Mouse (Mus musculus) cerebellum, adult 8-10 months (tissue): ENCODE measurements around the gene Appl1.
"Not testable (repeated sequence)": the region's sequence is repeated elsewhere in the genome, so short reads cannot be mapped to it uniquely, and the experiment has no call there.

Source experiments
- DNase-seq: peaks from one replicate; pipeline ENCODE4 v3.0.0; 2022

Gene Appl1

DNA sequence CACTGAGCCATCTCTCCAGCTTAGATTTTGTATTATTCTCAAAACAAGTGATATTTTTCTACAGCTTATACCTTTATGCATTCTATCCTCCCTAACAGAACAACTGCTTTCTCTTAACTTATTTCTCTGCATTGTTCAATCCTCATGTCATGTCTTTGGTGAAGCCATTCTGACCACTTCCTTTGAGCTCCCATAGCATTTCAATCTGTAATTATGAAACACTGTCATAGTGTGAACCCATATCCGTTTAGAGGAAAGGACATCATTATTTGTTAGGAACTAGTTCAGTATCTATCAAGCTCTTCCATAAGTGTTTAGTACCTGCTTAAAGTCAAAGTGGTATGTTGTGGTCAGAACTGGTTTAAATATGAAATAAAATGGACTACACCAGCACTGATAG lies 10.5 kb downstream of the Appl1 start:
- no peak for DNase-seq

DNA sequence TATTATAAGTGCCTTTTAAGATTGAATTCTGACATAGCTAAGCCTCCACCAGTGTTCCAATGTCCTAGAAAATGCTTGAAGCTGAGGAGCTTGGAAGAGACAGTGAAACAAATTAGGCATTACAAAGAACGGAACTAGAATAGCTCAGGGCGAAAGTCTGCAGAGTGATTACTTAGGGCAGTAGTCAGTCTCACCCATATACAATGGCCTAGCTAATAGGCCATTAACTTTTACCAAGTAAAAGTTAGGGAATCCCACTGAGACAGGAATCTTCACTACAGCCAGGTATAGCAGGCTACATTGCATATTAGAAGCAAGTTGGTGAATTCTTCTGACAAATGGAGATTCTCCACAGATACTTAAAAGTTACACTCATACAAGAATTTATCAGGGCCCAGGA lies 14.9 kb downstream of the Appl1 start:
- DNase-seq: not testable (repeated sequence)

GRCm38 (mm10) chr14:26935558-26935957 lies 35.5 kb downstream of the Appl1 start:
- DNase-seq: no peak

GRCm38 (mm10) chr14:26934891-26935290 lies 36.1 kb downstream of the Appl1 start:
- DNase-seq: no peak

- no peak for DNase-seq
These were observed 47.2 kb downstream of the Appl1 start for GRCm38 (mm10) chr14:26923702-26924421.

GRCm38 (mm10) chr14:26919310-26919709 lies 51.7 kb downstream of the Appl1 start:
- no peak for DNase-seq

- no peak for DNase-seq
These were observed 57.3 kb downstream of the Appl1 start for GRCm38 (mm10) chr14:26913681-26914268.

- DNase-seq: no peak
These were observed 59.2 kb downstream of the Appl1 start for GRCm38 (mm10) chr14:26911826-26912225.

- no peak for DNase-seq
These were observed 59.8 kb downstream of the Appl1 start for GRCm38 (mm10) chr14:26911201-26911600.

GRCm38 (mm10) chr14:26910461-26910860 lies 60.6 kb downstream of the Appl1 start:
- DNase-seq: not testable (repeated sequence)

DNA sequence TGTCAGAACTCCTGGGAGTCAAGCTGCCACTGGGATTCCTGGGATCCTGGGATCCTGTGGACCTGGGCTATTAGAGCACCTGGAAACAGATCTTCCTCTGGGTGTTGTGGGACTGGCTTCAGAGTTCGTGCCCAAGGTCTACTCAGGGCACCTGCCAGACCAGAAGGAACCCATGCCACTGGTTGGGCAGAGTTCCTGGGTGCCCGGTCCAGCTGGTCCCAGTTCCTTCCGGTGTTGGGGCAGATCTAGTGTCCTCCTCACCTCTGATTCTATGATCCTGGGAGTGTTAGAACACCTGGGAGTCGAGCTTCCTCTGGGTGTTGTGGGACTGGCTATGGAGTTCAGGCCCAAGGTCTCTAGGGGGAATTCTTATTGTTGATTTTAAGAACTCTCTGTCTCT lies 63.6 kb downstream of the Appl1 start:
- DNase-seq: no peak

GRCm38 (mm10) chr14:26900893-26901292 lies 70.1 kb downstream of the Appl1 start:
- no peak for DNase-seq

DNA sequence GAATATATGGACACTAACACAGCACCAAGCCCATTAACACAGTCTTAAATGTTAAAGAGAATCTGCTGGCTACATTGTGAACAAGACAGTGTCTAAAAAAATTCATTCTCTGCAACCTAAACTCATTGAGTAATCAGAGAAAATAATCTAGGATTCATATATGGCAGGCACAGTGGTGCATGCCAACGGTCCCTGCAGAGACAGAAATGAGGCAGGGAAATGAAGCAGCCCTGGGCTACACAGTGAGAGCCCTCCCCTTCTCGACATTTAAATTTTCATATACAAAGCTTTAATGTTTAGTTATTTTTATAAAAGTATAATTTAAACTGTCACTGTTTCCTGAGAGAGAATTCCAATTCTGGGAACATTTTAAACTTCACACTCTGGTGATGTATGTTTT lies 71.5 kb downstream of the Appl1 start:
- no peak for DNase-seq

GRCm38 (mm10) chr14:26894392-26894791 lies 76.6 kb downstream of the Appl1 start, which contains the start of gene Asb14:
Asb14 (plus strand) TSS chr14:26894557.
- DNase-seq: no peak

DNA sequence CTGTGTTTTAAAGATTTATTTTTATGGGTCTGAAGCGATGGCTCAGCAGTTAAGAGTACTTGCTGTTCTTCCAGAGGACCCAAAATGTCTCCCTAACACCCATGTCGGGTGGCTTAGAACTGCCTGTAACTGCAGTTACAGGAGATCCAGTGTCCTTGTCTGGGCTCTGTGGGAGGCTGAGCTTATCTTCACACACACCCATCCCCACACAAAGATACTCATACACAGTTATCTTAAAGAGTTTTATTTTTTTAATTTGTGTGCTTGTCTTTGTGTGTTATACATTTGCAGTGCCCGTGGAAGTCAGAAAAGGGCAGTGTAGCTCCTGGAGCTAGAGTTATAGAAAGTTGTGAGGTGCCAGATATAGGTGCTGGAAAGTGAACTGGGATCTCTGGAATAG lies 80.3 kb downstream of the Appl1 start:
- no peak for DNase-seq

DNA sequence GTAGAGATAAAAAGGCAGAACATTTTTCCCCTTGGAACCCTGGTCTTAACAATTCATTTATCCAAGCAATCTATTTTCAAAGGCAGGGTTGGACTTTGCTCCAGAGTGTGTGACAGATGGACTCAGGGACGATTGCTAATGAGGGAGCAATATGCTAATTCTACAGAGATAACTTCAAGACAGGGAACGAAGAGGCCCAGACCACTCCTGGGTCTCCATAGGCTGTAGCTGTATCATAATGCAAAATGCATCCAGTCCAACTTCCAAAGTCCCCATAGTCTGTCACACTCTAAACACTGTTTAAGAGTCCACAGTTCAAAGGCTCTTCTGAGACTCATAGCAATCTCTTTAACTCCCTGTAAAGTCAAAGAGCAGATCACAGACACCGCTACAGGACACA lies 83.8 kb downstream of the Appl1 start:
- DNase-seq: no peak

GRCm38 (mm10) chr14:26881700-26882099 lies 89.3 kb downstream of the Appl1 start:
- no peak for DNase-seq

DNA sequence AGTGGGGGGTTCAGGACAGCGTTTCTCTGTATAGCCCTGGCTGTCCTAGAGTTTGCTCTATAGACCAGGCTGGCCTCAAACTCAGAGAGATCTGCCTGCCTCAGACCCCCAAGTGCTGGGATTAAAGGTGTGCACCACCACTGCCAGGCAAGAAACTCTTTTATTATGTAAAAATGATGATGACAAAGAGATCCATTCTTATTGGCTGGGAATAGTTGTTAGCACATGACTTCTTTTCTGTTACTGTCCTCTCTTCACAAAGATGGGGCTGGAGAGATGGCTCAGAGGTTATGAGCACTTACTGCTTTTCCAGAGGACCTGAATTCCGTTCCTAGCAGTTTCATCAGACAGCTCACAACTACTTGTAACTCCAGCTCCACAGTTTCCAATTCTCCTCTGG lies 91.1 kb downstream of the Appl1 start:
- no peak for DNase-seq

DNA sequence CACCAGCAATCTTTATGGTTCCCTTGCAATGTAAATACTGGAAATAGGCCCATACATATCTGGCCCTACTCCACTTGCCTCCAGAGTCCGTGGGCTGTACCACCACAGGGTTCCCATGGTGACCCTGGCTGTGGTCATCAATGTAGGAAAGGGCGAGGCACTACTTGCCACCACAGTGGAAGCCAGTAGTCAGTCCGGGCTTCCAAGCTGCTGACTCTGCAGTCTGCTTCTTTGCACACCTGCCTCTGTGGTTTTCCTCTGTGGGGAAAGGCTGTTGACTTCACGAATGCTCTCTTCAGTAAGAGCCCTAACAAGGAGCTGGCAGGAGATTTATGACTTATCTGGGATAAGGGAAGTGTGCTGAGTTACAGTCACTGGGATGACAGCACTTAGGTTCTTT lies 92.3 kb downstream of the Appl1 start:
- no peak for DNase-seq
